Mouse (Mus musculus): ENCODE data around the gene Bnc1. TPM values are rescaled to one million over a fixed set of nuclear protein-coding genes. Genes with fewer than 3 reads are reported as not detected.

Gene Bnc1
- polyA plus RNA-seq, 1 experiment from 2014 or later, result 0.76 TPM

DNA sequence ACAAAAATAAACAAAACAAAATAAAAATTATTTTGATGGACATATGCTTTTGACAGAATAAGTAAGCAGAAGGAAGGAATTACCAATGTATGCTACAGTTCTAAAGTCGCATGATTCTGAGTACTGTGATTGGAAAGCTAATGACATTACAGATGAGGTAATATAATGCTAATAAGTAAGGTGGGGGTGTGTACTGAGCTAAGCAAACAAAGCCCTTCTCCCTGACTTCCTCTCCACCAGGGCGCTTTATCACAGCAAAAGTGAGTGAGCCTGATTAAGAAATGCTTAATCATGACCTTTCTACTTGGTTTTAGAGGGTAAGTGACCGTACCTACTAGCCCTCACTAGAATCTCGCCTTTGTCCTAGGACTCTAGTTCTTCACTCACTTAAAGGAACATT is 71.8 kb downstream of the Bnc1 start:
- no peak overlapping the region for H3K4me3 ChIP-seq (ENCODE audit: low read depth, low read length)
- TF ChIP-seq CTCF (IDR thresholded peaks at IDR 0.05; ENCODE audit: low read depth), result no peak
- no peak overlapping the region for H3K9ac ChIP-seq (ENCODE audit: low read depth, low read length)
- no peaks in the 10 kb centered on the region for H3K36me3 ChIP-seq (ENCODE audit: control insufficient read depth, insufficient read depth)
- H3K4me2 ChIP-seq (replicated peaks; ENCODE audit: low read depth), result no peak overlapping the region
- no peaks in the 10 kb centered on the region for H3K27me3 ChIP-seq (replicated peaks; ENCODE audit: control insufficient read depth, insufficient read depth, low read length)
- H3K9me3 ChIP-seq (ENCODE audit: control insufficient read depth), result no peaks in the 10 kb centered on the region
- ATAC-seq, result no peak
- no peaks in the 10 kb centered on the region for H3K4me1 ChIP-seq (replicated peaks; ENCODE audit: control insufficient read depth, insufficient read depth, low read length)
- WGBS, result 51% methylated on average over 4 of the region's 4 CpGs
- no peak overlapping the region for H3K27ac ChIP-seq (ENCODE audit: low read depth, low read length)

DNA sequence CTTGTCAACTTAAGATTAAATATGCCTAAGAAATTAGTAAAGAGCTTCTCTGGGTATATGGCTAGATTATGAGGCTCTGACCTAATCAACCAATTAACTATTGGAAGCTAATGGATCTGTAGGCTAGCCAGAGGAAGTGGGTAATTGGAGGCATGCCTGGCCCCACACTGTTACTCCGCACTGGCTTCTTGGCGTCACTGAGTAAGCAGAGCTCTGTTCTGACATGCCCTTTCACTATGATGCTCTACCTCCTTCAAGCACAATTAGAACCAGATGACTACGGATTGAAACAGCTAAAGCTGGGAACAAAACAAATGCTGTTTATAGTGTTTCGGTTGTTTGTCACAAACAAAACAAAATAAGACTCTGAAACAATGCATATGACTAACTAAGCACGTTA is 73.8 kb downstream of the Bnc1 start:
- no peaks in the 10 kb centered on the region for H3K9me3 ChIP-seq (ENCODE audit: control insufficient read depth)
- H3K27ac ChIP-seq (ENCODE audit: low read depth, low read length), result no peak overlapping the region
- no peak for ATAC-seq
- 81% methylated on average over 5 of the region's 5 CpGs for WGBS
- no peaks in the 10 kb centered on the region for H3K36me3 ChIP-seq (ENCODE audit: control insufficient read depth, insufficient read depth)
- H3K4me1 ChIP-seq (replicated peaks; ENCODE audit: control insufficient read depth, insufficient read depth, low read length), result no peaks in the 10 kb centered on the region
- no peak overlapping the region for H3K4me3 ChIP-seq (ENCODE audit: low read depth, low read length)
- H3K9ac ChIP-seq (ENCODE audit: low read depth, low read length), result no peak overlapping the region
- no peak for TF ChIP-seq CTCF (IDR thresholded peaks at IDR 0.05; ENCODE audit: low read depth)
- no peak overlapping the region for H3K4me2 ChIP-seq (replicated peaks; ENCODE audit: low read depth)
- no peaks in the 10 kb centered on the region for H3K27me3 ChIP-seq (replicated peaks; ENCODE audit: control insufficient read depth, insufficient read depth, low read length)

Other genes starting within 250 kb of the Bnc1 start
- 117 and 118 TPM in 2 replicates for gene Ramac, start 229.4 kb downstream of the Bnc1 start, polyA plus RNA-seq (2015; fragmentation: Nextera tagmentation; extraction: Ambion mirVana)
- gene 3110040N11Rik, start 202.8 kb downstream of the Bnc1 start, polyA plus RNA-seq (2015; fragmentation: Nextera tagmentation; extraction: Ambion mirVana), result 48.9 and 49.8 TPM in 2 replicates
- 41.0 and 42.7 TPM in 2 replicates for gene Btbd1, start 162.9 kb downstream of the Bnc1 start, polyA plus RNA-seq (2015; fragmentation: Nextera tagmentation; extraction: Ambion mirVana)
- gene Gm10160, start 136.5 kb downstream of the Bnc1 start, polyA plus RNA-seq (2015; fragmentation: Nextera tagmentation; extraction: Ambion mirVana), result not detected in 2 replicates
- gene Tm6sf1, start 133.3 kb downstream of the Bnc1 start, polyA plus RNA-seq (2015; fragmentation: Nextera tagmentation; extraction: Ambion mirVana), result 16.5 and 17.8 TPM in 2 replicates
- 7.1 and 8.3 TPM in 2 replicates for gene Hdgfl3, start 57.8 kb downstream of the Bnc1 start, polyA plus RNA-seq (2015; fragmentation: Nextera tagmentation; extraction: Ambion mirVana)
- gene Sh3gl3, start 181.5 kb upstream of the Bnc1 start, polyA plus RNA-seq (2015; fragmentation: Nextera tagmentation; extraction: Ambion mirVana), result 8.7 and 9.6 TPM in 2 replicates